Mouse (Mus musculus) bone marrow macrophage, adult 2 months (primary cell): ENCODE data around the gene Rbpj.

Experiments
- CTCF ChIP-seq: IDR thresholded peaks from 2 replicates; pipeline ENCODE4 v1.5.1; 2012; ENCODE audit warnings: low read depth, mild to moderate bottlenecking, low read length, moderate library complexity
- POLR2A ChIP-seq: IDR thresholded peaks from 2 replicates; pipeline ENCODE4 v1.6.1; 2012; ENCODE audit warnings: mild to moderate bottlenecking, low read depth, low read length, borderline replicate concordance

DNA sequence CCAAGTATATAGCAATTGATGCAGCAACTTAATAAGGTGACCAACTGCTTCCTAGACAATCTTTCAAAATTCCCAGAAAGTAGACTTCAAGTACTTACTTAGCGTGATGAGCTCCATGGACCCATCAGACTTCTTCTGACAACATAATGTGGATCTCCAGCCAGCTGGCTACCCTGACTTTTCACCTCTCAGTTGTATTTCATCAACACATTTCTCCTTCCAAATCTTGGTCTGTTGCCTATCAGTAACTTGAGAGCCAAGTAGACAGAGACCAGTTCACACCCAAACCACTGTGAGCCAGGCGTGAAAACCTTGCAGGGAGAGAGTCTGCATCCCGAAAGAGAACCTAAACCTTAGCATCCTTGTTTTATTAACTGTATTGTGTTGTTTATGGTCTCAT is 26.3 kb upstream of the Rbpj start:
- TF ChIP-seq CTCF, result no peak
- TF ChIP-seq POLR2A, result no peak
